Mouse (Mus musculus): ENCODE measurements at regions not wholly inside any gene's neighbourhood (a gene's known extent, or its start where the extent isn't known, plus 50 kb on each side); places are given as distances from the start of the nearest gene placed in this dataset.

DNA sequence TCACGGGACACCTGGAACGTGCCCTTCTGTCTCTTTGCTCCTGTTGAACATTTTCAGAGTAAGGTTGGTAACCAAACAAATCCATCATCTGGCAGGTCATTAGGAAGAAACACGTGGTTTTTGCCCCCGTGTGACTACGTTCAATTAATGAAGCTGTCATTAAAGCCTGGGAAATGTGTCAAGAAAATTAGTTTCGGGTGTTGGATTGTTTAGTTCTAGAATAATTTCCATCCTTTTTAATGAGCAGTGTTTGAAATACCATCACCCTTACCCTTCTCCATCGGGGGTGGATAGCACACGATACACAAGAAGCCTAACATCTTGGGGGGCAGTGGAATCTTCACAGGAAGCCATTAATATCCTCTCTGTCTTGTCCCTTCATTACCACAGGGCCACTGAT lies 107.7 kb downstream of the Far1 start:
- Histone ChIP-seq H3K27me3 (ENCODE audit: control insufficient read depth, insufficient read depth, low read length) (no peaks in the 10 kb centered on the region), H3K9ac (replicated peaks; ENCODE audit: low read length) (no peak overlapping the region), H3K27ac (replicated peaks; ENCODE audit: low read depth, low read length) (no peak overlapping the region), H3K4me1 (ENCODE audit: control insufficient read depth, insufficient read depth, low read length) (no peaks in the 10 kb centered on the region), H3K9me3 (replicated peaks; ENCODE audit: control insufficient read depth, low read length) (no peaks in the 10 kb centered on the region), H3K4me2 (ENCODE audit: low read depth, low read length) (no peak overlapping the region), H3K36me3 (replicated peaks; ENCODE audit: control insufficient read depth, insufficient read depth, low read depth, low read length) (no peaks in the 10 kb centered on the region), H3K4me3 (ENCODE audit: low read depth, low read length) (no peak overlapping the region)
- no peak for ATAC-seq (replicated peaks; ENCODE audit: insufficient number of reproducible peaks, low FRiP score, low TSS enrichment, low read depth)
- DNase-seq (ENCODE audit: low spot score), result no peak
- WGBS, result 65% methylated on average over 8 of the region's 8 CpGs

DNA sequence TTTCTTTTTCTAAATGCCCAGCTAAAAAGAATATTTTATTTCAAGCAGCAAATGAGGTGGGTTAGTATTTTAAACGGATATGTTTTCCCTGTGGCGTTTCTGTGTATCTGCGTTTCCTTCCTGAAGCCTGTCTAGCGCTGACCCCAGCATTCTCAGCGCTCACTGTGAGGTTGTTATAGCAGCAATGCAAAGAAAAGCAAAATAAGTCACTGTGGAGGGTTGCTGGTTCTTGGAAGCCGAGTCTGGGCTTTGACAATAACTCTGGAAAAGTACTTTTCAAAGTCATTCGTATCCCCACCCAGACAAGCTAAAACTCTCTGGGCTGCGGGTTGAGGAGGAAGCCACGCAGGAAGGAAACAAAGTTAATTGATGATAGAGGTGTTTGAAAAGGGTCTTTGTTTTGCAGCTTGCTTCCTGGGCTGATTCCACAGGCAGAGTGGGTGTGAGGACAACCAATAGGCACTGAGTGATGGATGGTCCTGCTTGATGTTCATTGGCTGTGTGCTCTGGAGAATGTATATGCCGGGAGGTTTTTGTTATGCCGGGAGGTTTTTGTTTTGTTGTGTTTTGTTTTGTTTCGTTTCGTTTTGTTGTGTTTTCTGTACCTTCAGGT lies 108.4 kb downstream of the Far1 start:
- H3K4me2 ChIP-seq (ENCODE audit: low read depth, low read length), result no peak overlapping the region
- H3K36me3 ChIP-seq (replicated peaks; ENCODE audit: control insufficient read depth, insufficient read depth, low read depth, low read length), result no peaks in the 10 kb centered on the region
- H3K9ac ChIP-seq (replicated peaks; ENCODE audit: low read length), result no peak overlapping the region
- no peak overlapping the region for H3K27ac ChIP-seq (replicated peaks; ENCODE audit: low read depth, low read length)
- H3K27me3 ChIP-seq (ENCODE audit: control insufficient read depth, insufficient read depth, low read length), result no peaks in the 10 kb centered on the region
- no peaks in the 10 kb centered on the region for H3K4me1 ChIP-seq (ENCODE audit: control insufficient read depth, insufficient read depth, low read length)
- no peak for DNase-seq (ENCODE audit: low spot score)
- WGBS, result 63% methylated on average over 13 of the region's 13 CpGs
- ATAC-seq (replicated peaks; ENCODE audit: insufficient number of reproducible peaks, low FRiP score, low TSS enrichment, low read depth), result no peak
- H3K9me3 ChIP-seq (replicated peaks; ENCODE audit: control insufficient read depth, low read length), result no peaks in the 10 kb centered on the region
- H3K4me3 ChIP-seq (ENCODE audit: low read depth, low read length), result no peak overlapping the region

DNA sequence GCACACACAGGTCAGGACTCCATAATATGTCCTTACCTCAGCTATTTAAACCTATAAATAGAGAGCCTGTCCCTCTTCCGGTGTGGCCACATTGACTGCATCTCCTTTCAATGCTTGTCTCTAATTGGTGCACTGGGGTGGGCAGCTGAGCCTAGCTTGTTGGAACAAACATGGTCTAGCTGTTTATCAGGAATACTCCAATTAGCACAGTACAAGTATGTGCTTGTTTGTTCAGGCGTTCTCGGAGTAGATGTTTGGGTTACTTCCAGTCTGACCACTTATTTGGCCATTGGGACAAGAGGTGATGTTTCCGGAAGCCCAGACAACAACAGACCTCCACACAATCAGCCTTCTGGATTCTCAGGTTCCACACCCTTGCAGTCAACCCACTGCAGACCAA lies 109.7 kb downstream of the Far1 start:
- DNase-seq (ENCODE audit: low spot score), result no peak
- WGBS, result 74% methylated on average over 4 of the region's 4 CpGs
- no peaks in the 10 kb centered on the region for H3K36me3 ChIP-seq (replicated peaks; ENCODE audit: control insufficient read depth, insufficient read depth, low read depth, low read length)
- H3K27ac ChIP-seq (replicated peaks; ENCODE audit: low read depth, low read length), result no peak overlapping the region
- no peak for ATAC-seq (replicated peaks; ENCODE audit: insufficient number of reproducible peaks, low FRiP score, low TSS enrichment, low read depth)
- H3K4me3 ChIP-seq (ENCODE audit: low read depth, low read length), result no peak overlapping the region
- H3K4me1 ChIP-seq (ENCODE audit: control insufficient read depth, insufficient read depth, low read length), result no peaks in the 10 kb centered on the region
- no peaks in the 10 kb centered on the region for H3K27me3 ChIP-seq (ENCODE audit: control insufficient read depth, insufficient read depth, low read length)
- no peak overlapping the region for H3K9ac ChIP-seq (replicated peaks; ENCODE audit: low read length)
- no peaks in the 10 kb centered on the region for H3K9me3 ChIP-seq (replicated peaks; ENCODE audit: control insufficient read depth, low read length)
- H3K4me2 ChIP-seq (ENCODE audit: low read depth, low read length), result no peak overlapping the region

DNA sequence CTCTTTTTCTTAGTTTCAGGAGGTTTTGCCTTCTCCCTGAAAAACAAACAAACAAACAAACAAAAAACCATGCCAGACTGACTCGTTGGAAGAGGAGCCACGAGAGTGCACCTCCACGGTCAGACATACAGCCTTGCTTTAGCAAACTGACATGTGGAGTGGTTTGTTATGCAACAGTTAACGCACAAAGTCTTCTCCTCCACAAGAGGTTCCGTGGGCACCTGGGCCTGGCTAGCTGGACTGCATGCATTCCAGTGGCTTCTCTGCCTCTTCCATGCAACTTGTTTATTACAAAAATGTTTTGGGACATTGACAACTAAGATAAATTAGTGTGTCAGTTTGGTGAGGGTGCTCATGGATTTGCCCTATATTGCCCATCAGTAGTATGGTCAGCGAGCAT lies 110.3 kb downstream of the Far1 start:
- Histone ChIP-seq H3K4me3 (ENCODE audit: low read depth, low read length) (no peak overlapping the region), H3K9ac (replicated peaks; ENCODE audit: low read length) (no peak overlapping the region), H3K36me3 (replicated peaks; ENCODE audit: control insufficient read depth, insufficient read depth, low read depth, low read length) (no peaks in the 10 kb centered on the region), H3K27ac (replicated peaks; ENCODE audit: low read depth, low read length) (no peak overlapping the region), H3K9me3 (replicated peaks; ENCODE audit: control insufficient read depth, low read length) (no peaks in the 10 kb centered on the region), H3K27me3 (ENCODE audit: control insufficient read depth, insufficient read depth, low read length) (no peaks in the 10 kb centered on the region), H3K4me2 (ENCODE audit: low read depth, low read length) (no peak overlapping the region), H3K4me1 (ENCODE audit: control insufficient read depth, insufficient read depth, low read length) (no peaks in the 10 kb centered on the region)
- whole genome bisulfite sequencing, result 95% methylated on average over 6 of the region's 6 CpGs
- DNase-seq (ENCODE audit: low spot score) (no peak), ATAC-seq (replicated peaks; ENCODE audit: insufficient number of reproducible peaks, low FRiP score, low TSS enrichment, low read depth) (no peak)

DNA sequence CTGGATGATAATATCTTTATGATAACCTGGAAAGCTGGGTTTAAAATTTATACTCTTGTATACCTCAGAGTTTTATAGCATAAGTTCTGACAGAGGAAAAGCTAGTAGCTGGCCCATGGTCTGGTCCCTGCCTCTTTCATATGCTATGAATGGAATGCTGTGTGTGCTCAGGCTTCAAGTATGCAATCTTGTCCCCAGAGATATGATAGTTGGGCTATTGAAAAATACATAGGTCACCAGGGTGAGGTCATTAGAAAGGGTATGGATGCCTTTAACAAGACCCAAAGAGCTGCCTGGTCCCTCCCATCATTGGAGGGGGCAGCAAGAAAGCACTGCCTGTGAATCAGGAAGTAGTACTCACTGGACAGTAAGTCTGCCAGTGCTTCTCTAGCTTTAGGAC lies 113.1 kb downstream of the Far1 start:
- no peak overlapping the region for H3K4me3 ChIP-seq (ENCODE audit: low read depth, low read length)
- H3K36me3 ChIP-seq (replicated peaks; ENCODE audit: control insufficient read depth, insufficient read depth, low read depth, low read length), result no peaks in the 10 kb centered on the region
- no peak overlapping the region for H3K9ac ChIP-seq (replicated peaks; ENCODE audit: low read length)
- DNase-seq (ENCODE audit: low spot score), result no peak
- no peaks in the 10 kb centered on the region for H3K27me3 ChIP-seq (ENCODE audit: control insufficient read depth, insufficient read depth, low read length)
- no peak overlapping the region for H3K27ac ChIP-seq (replicated peaks; ENCODE audit: low read depth, low read length)
- no peak for ATAC-seq (replicated peaks; ENCODE audit: insufficient number of reproducible peaks, low FRiP score, low TSS enrichment, low read depth)
- H3K9me3 ChIP-seq (replicated peaks; ENCODE audit: control insufficient read depth, low read length), result no peaks in the 10 kb centered on the region
- no peak overlapping the region for H3K4me2 ChIP-seq (ENCODE audit: low read depth, low read length)
- H3K4me1 ChIP-seq (ENCODE audit: control insufficient read depth, insufficient read depth, low read length), result no peaks in the 10 kb centered on the region

DNA sequence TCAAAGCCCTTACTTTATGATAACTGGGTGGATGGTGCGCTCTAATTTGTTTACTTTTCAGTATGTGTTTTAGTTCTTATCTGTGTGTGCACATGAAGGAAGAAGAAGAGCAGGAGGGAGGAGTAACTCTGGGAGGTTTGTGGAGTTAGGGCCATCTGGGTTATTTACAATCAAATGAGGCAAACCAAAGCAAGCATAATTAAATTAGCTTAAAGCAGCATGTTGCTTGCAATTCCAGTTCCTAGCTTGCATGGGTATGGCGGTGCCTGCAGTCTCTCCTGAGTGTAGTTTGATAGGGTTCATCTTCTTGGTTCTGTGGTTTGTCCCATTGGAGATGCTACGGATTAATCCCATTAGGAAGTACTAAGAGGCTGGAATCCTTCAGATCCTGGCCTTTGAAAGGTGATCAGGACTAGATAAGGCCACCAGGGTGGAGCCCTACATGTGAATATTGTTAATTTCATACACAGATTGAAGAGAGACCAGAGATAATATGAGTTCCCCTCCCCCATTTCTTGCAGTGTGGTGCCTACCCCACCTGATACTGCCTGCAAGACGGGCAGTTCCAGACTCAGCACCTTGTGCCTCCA lies 123.5 kb downstream of the Far1 start:
- H3K9ac ChIP-seq (replicated peaks; ENCODE audit: low read length), result no peak overlapping the region
- no peaks in the 10 kb centered on the region for H3K4me1 ChIP-seq (ENCODE audit: control insufficient read depth, insufficient read depth, low read length)
- no peak overlapping the region for H3K4me2 ChIP-seq (ENCODE audit: low read depth, low read length)
- ATAC-seq (replicated peaks; ENCODE audit: insufficient number of reproducible peaks, low FRiP score, low TSS enrichment, low read depth) (no peak), DNase-seq (ENCODE audit: low spot score) (no peak)
- H3K27me3 ChIP-seq (ENCODE audit: control insufficient read depth, insufficient read depth, low read length), result no peaks in the 10 kb centered on the region
- H3K4me3 ChIP-seq (ENCODE audit: low read depth, low read length), result no peak overlapping the region
- H3K36me3 ChIP-seq (replicated peaks; ENCODE audit: control insufficient read depth, insufficient read depth, low read depth, low read length), result no peaks in the 10 kb centered on the region
- H3K9me3 ChIP-seq (replicated peaks; ENCODE audit: control insufficient read depth, low read length), result no peaks in the 10 kb centered on the region
- 82% methylated on average over 4 of the region's 4 CpGs for WGBS
- H3K27ac ChIP-seq (replicated peaks; ENCODE audit: low read depth, low read length), result no peak overlapping the region

DNA sequence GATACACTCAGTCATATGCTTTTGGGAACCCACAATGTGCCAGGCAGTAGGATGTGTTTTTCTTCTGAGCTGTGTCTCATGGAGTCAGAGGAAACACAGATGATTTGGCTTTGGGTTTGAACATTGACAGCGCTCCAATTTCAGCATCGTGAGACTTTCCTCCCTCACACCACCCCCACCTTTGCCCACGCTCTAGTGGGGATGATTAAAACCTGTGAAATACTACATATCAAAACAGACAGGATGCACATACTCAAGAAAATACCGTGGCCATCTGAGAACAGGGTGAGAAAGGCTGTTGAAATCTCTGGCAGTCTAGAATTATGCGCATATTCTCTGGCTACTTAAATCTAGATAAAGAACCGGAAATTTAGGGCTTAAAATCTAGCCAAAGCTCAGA lies 124.5 kb downstream of the Far1 start:
- no peak overlapping the region for H3K4me3 ChIP-seq (ENCODE audit: low read depth, low read length)
- H3K36me3 ChIP-seq (replicated peaks; ENCODE audit: control insufficient read depth, insufficient read depth, low read depth, low read length), result no peaks in the 10 kb centered on the region
- WGBS, result 80% methylated on average over 6 of the region's 6 CpGs
- no peak overlapping the region for H3K4me2 ChIP-seq (ENCODE audit: low read depth, low read length)
- no peak for DNase-seq (ENCODE audit: low spot score)
- no peaks in the 10 kb centered on the region for H3K9me3 ChIP-seq (replicated peaks; ENCODE audit: control insufficient read depth, low read length)
- no peaks in the 10 kb centered on the region for H3K27me3 ChIP-seq (ENCODE audit: control insufficient read depth, insufficient read depth, low read length)
- H3K9ac ChIP-seq (replicated peaks; ENCODE audit: low read length), result no peak overlapping the region
- no peak overlapping the region for H3K27ac ChIP-seq (replicated peaks; ENCODE audit: low read depth, low read length)
- ATAC-seq (replicated peaks; ENCODE audit: insufficient number of reproducible peaks, low FRiP score, low TSS enrichment, low read depth), result no peak
- H3K4me1 ChIP-seq (ENCODE audit: control insufficient read depth, insufficient read depth, low read length), result no peaks in the 10 kb centered on the region

DNA sequence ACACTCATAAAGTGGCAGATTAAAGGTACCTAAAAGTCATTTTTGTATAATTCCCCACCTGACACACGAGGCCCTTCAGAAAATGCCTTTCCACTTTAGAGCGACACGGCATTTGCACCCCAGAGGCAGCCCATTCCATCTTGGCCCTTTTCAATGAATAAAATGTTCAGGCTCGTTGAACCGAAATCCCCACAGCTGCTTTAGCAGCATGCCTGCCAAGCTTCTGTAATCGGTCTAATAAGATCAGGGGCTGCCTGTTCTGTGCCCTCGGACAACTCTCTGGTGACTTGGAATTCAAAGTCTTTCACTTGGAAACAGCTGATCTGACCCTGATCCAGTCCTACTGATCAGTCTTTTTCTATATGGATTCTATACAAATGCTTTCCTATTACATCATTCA lies 123.3 kb upstream of the Spon1 start:
- WGBS, result 71% methylated on average over 7 of the region's 7 CpGs
- no peak overlapping the region for H3K4me2 ChIP-seq (ENCODE audit: low read depth, low read length)
- no peak for ATAC-seq (replicated peaks; ENCODE audit: insufficient number of reproducible peaks, low FRiP score, low TSS enrichment, low read depth)
- DNase-seq (ENCODE audit: low spot score), result no peak
- H3K9me3 ChIP-seq (replicated peaks; ENCODE audit: control insufficient read depth, low read length), result no peaks in the 10 kb centered on the region
- H3K9ac ChIP-seq (replicated peaks; ENCODE audit: low read length), result no peak overlapping the region
- H3K27ac ChIP-seq (replicated peaks; ENCODE audit: low read depth, low read length), result no peak overlapping the region
- H3K36me3 ChIP-seq (replicated peaks; ENCODE audit: control insufficient read depth, insufficient read depth, low read depth, low read length), result no peaks in the 10 kb centered on the region
- no peaks in the 10 kb centered on the region for H3K4me1 ChIP-seq (ENCODE audit: control insufficient read depth, insufficient read depth, low read length)
- H3K27me3 ChIP-seq (ENCODE audit: control insufficient read depth, insufficient read depth, low read length), result no peaks in the 10 kb centered on the region
- no peak overlapping the region for H3K4me3 ChIP-seq (ENCODE audit: low read depth, low read length)

All from embryonic facial prominence, embryonic 11.5 days (tissue).